Mouse (Mus musculus): ENCODE data around the gene Itpr2.

GRCm38 (mm10) chr6:146243068-146243467 lies 259.0 kb downstream of the Itpr2 start:
- no peak for TF ChIP-seq GATA1 (IDR thresholded peaks at IDR 0.05; ENCODE audit: low read length)
- TF ChIP-seq TAL1 (IDR thresholded peaks at IDR 0.05; ENCODE audit: low read length): no peak
